In the genomic region with DNA sequence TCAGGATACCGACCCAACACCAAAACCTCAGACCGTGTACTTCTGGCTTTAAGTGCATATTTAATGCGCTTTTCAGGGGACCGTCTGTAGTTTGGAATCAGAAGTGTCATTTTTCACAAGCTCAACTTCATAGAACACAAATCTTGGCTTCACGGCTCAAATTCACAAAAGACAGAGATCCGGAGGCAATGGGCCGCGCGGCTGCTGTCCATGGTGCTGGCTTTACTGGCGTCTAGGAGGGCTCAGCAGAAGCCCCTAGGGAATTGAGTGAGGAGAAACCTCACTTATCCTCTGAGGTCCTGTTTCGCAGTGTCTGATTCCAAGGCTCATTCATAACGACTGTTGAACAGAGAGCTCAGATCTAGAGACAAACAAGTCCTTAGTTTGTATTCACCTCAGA, we compare ENCODE assay signal across 12 mouse cellular contexts.
DNase-seq lines count a peak whose midpoint lies in the region; ATAC-seq lines count a peak whose summit lies in the region.
"Had no signal": no experiment of that assay in that cellular context is flagged by ENCODE, and none has a peak within 500 bp of the region (broad histone marks: within the 10 kb centered on the region; RNA-seq: fewer than 3 reads in every experiment).

No protein-coding gene starts in this region.

- no peaks in the 10 kb centered on the region for H3K27me3 ChIP-seq in hindbrain, embryonic 10.5 days (ENCODE audit: insufficient read depth, poor library complexity, severe bottlenecking)
- H3K27me3 ChIP-seq in hindbrain, embryonic 16.5 days (replicated peaks; ENCODE audit: control insufficient read depth, insufficient read depth, low read length): no peaks in the 10 kb centered on the region
- H3K27me3 ChIP-seq in midbrain, embryonic 11.5 days (ENCODE audit: control insufficient read depth, insufficient read depth, low read length): no peaks in the 10 kb centered on the region
- H3K27me3 ChIP-seq in midbrain, embryonic 13.5 days: peaks cover 7% of the 10 kb centered on the region
- H3K27me3 ChIP-seq in limb, embryonic 10.5 days (ENCODE audit: low read depth, poor library complexity, severe bottlenecking): no peaks in the 10 kb centered on the region
- H3K27me3 ChIP-seq: embryonic facial prominence, embryonic 12.5 days; megakaryocyte, embryonic 14.5 days had no signal

- no peak overlapping the region for H3K4me3 ChIP-seq in hindbrain, embryonic 10.5 days
- no peak overlapping the region for H3K4me3 ChIP-seq in hindbrain, embryonic 16.5 days (ENCODE audit: low read length)
- H3K4me3 ChIP-seq in midbrain, embryonic 11.5 days (ENCODE audit: low read depth, low read length): no peak overlapping the region
- H3K4me3 ChIP-seq in midbrain, embryonic 13.5 days (replicated peaks): no peak overlapping the region
- H3K4me3 ChIP-seq in limb, embryonic 10.5 days: no peak overlapping the region
- H3K4me3 ChIP-seq: embryonic facial prominence, embryonic 12.5 days; megakaryocyte, embryonic 14.5 days had no signal

- no peaks in the 10 kb centered on the region for H3K9me3 ChIP-seq in hindbrain, embryonic 10.5 days
- no peaks in the 10 kb centered on the region for H3K9me3 ChIP-seq in hindbrain, embryonic 16.5 days (ENCODE audit: control insufficient read depth, low read length)
- H3K9me3 ChIP-seq in midbrain, embryonic 11.5 days (ENCODE audit: control insufficient read depth, low read length): no peaks in the 10 kb centered on the region
- H3K9me3 ChIP-seq in midbrain, embryonic 13.5 days: no peaks in the 10 kb centered on the region
- no peaks in the 10 kb centered on the region for H3K9me3 ChIP-seq in limb, embryonic 10.5 days (replicated peaks)
- H3K9me3 ChIP-seq: embryonic facial prominence, embryonic 12.5 days had no signal

- no peaks in the 10 kb centered on the region for H3K36me3 ChIP-seq in hindbrain, embryonic 10.5 days
- no peaks in the 10 kb centered on the region for H3K36me3 ChIP-seq in hindbrain, embryonic 16.5 days (ENCODE audit: control insufficient read depth, insufficient read depth, low read length)
- H3K36me3 ChIP-seq in midbrain, embryonic 11.5 days (ENCODE audit: control insufficient read depth, insufficient read depth, low read length): no peaks in the 10 kb centered on the region
- no peaks in the 10 kb centered on the region for H3K36me3 ChIP-seq in midbrain, embryonic 13.5 days
- no peaks in the 10 kb centered on the region for H3K36me3 ChIP-seq in limb, embryonic 10.5 days
- H3K36me3 ChIP-seq: embryonic facial prominence, embryonic 12.5 days had no signal

- DNase-seq in hindbrain, embryonic 10.5 days (ENCODE audit: low spot score): peak; percentile 57
- peak; percentile 89 for DNase-seq in midbrain, embryonic 11.5 days (ENCODE audit: low spot score, missing footprints)
- DNase-seq in adrenal gland, postnatal 25 days: peak; percentile 51
- DNase-seq in limb, embryonic 10.5 days (ENCODE audit: low spot score): peak; percentile 79
- no peak for DNase-seq in cerebellum, postnatal 36 days
- DNase-seq: right cerebral cortex, postnatal 25 days had no signal

- no peak overlapping the region for H3K9ac ChIP-seq in hindbrain, embryonic 16.5 days (ENCODE audit: low read depth, low read length)
- H3K9ac ChIP-seq in midbrain, embryonic 11.5 days (ENCODE audit: low read length): no peak overlapping the region
- no peak overlapping the region for H3K9ac ChIP-seq in midbrain, embryonic 13.5 days (replicated peaks)
- H3K9ac ChIP-seq: embryonic facial prominence, embryonic 12.5 days had no signal

- ATAC-seq in hindbrain, embryonic 16.5 days: no peak
- no peak for ATAC-seq in midbrain, embryonic 11.5 days (ENCODE audit: low FRiP score)
- ATAC-seq in midbrain, embryonic 13.5 days: no peak
- ATAC-seq in megakaryocyte progenitor cell, adult 5-6 weeks (replicated peaks; ENCODE audit: poor library complexity): no peak
- ATAC-seq: intestine, embryonic 16.5 days had no signal

- 37% methylated on average over 12 of the region's 12 CpGs for WGBS in hindbrain, embryonic 10.5 days
- 32% methylated on average over 12 of the region's 12 CpGs for WGBS in hindbrain, embryonic 16.5 days
- WGBS in midbrain, embryonic 11.5 days: 30% methylated on average over 12 of the region's 12 CpGs
- 36% methylated on average over 12 of the region's 12 CpGs for WGBS in midbrain, embryonic 13.5 days
- WGBS in limb, embryonic 10.5 days: 36% methylated on average over 12 of the region's 12 CpGs

- H3K4me2 ChIP-seq in hindbrain, embryonic 16.5 days (ENCODE audit: low read length): no peak overlapping the region
- no peak overlapping the region for H3K4me2 ChIP-seq in midbrain, embryonic 11.5 days
- H3K4me2 ChIP-seq in midbrain, embryonic 13.5 days (replicated peaks): no peak overlapping the region
- H3K4me2 ChIP-seq: embryonic facial prominence, embryonic 12.5 days had no signal

- H3K4me1 ChIP-seq in hindbrain, embryonic 10.5 days (replicated peaks): 0 out of 2 replicates have a peak, but pooled peaks cover 2% of the 10 kb centered on the region
- no peaks in the 10 kb centered on the region for H3K4me1 ChIP-seq in hindbrain, embryonic 16.5 days (ENCODE audit: control insufficient read depth, insufficient read depth, low read depth, low read length)
- no peaks in the 10 kb centered on the region for H3K4me1 ChIP-seq in midbrain, embryonic 11.5 days (ENCODE audit: control insufficient read depth, insufficient read depth, low read length)
- H3K4me1 ChIP-seq in midbrain, embryonic 13.5 days (replicated peaks): no peaks in the 10 kb centered on the region
- no peaks in the 10 kb centered on the region for H3K4me1 ChIP-seq in limb, embryonic 10.5 days
- H3K4me1 ChIP-seq: embryonic facial prominence, embryonic 12.5 days had no signal

- no peak overlapping the region for H3K27ac ChIP-seq in hindbrain, embryonic 10.5 days
- no peak overlapping the region for H3K27ac ChIP-seq in hindbrain, embryonic 16.5 days (ENCODE audit: low read depth, low read length)
- no peak overlapping the region for H3K27ac ChIP-seq in midbrain, embryonic 11.5 days (ENCODE audit: low read depth, low read length)
- no peak overlapping the region for H3K27ac ChIP-seq in midbrain, embryonic 13.5 days
- no peak overlapping the region for H3K27ac ChIP-seq in limb, embryonic 10.5 days
- H3K27ac ChIP-seq: embryonic facial prominence, embryonic 12.5 days had no signal

Comparison
In these comparisons a context has a peak if more than half of its experiments do, and no peak if none do; other contexts are left out.
1. DNase-seq: peak in hindbrain, embryonic 10.5 days (single experiment), midbrain, embryonic 11.5 days (single experiment), adrenal gland, postnatal 25 days (single experiment) and limb, embryonic 10.5 days (single experiment); none in cerebellum, postnatal 36 days (0 of 2).